1 mouse cellular context compared by ENCODE assay signal in the genomic region with DNA sequence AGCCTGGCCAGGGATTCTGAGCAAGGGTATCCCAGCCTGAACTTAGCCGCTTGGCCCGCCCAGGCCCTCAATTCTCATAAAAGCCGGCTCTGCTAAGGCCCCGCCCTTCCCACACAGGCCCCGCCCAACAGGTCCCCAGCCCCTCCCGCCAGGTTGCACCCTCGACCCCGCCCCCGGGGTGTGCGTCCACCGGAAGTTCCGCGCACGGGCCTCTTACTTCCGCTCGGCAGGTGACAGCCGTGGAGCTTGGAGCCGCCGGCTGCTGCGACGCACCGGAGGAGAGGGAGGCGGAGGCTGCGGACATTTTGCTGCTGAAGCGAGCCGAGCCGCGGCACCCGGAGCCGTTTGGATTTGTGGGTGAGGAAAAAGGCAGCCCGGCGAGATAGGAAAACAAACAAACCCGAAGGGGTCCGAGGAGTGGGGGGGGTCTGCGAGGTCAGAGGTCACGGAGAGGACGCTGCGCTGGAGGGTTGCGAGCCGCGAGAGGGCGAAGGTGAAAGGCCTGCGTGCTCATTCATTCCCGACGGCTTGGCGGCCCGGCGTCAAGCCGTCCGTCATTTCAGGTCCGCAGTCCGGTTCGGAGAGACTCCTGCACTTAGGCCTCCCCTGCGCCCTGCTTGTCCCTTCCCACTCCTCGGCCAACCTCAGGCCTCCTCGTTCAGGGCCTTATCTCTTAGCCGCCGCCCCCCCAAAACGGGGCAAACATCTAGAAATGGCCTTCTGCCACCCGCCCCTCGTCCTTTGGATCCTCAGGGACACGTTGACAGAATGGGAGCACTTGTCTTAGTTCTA.
TF ChIP-seq lines count a peak whose summit lies in the region.

A gene (plus strand): TSS at position 130 of the 792 bp plus-strand sequence.

TF ChIP-seq in CH12.LX, 34 proteins besides CTCF, POLR2A, EP300 and RAD21 (continued from another document):
- TF ChIP-seq GABPA (IDR thresholded peaks at IDR 0.05; ENCODE audit: insufficient replicate concordance, low read depth, low read length) (no peak), E2F4 (IDR thresholded peaks at IDR 0.05; ENCODE audit: insufficient replicate concordance, low read depth, low read length) (no peak), SIN3A (IDR thresholded peaks at IDR 0.05; ENCODE audit: low read length) (peak; percentile 97), ELF1 (IDR thresholded peaks at IDR 0.05; ENCODE audit: low read depth, low read length) (peak; percentile 89), MAZ (IDR thresholded peaks at IDR 0.05; ENCODE audit: low read depth, low read length) (peak; percentile 97), MEF2A (IDR thresholded peaks at IDR 0.05; ENCODE audit: borderline replicate concordance, low read depth, low read length) (peak; percentile 44; the same call in 1 of the 2 replicates), JUN (IDR thresholded peaks at IDR 0.05; ENCODE audit: insufficient read depth, low read depth, low read length) (no peak), ZKSCAN1 (IDR thresholded peaks at IDR 0.05; ENCODE audit: borderline replicate concordance, low read depth, low read length) (no peak), UBTF (IDR thresholded peaks at IDR 0.05; ENCODE audit: low read depth, low read length) (no peak), TBP (conservative IDR thresholded peaks at IDR 0.05; ENCODE audit: low read depth, low read length) (no peak), KAT2A (IDR thresholded peaks at IDR 0.05; ENCODE audit: insufficient replicate concordance, low read length) (0 out of 2 replicates have a peak, but pooled peaks have one; percentile 56), MAFK (IDR thresholded peaks at IDR 0.05; ENCODE audit: insufficient replicate concordance, low read length) (no peak), PAX5 (IDR thresholded peaks at IDR 0.05; ENCODE audit: low read length) (no peak), NELFE (IDR thresholded peaks at IDR 0.05; ENCODE audit: low read depth, low read length) (peak; percentile 91), TCF12 (IDR thresholded peaks at IDR 0.05; ENCODE audit: low read depth, low read length) (peak; percentile 85), CHD2 (IDR thresholded peaks at IDR 0.05; ENCODE audit: low read length) (peak; percentile 51; the same call in 1 of the 2 replicates), BHLHE40 (IDR thresholded peaks at IDR 0.05; ENCODE audit: low read depth, low read length) (peak; percentile 98), NRF1 (IDR thresholded peaks at IDR 0.05; ENCODE audit: low read depth, low read length) (0 out of 2 replicates have a peak, but pooled peaks have one; percentile 31), ZC3H11A (IDR thresholded peaks at IDR 0.05; ENCODE audit: low read depth, low read length) (no peak), ZMIZ1 (IDR thresholded peaks at IDR 0.05; ENCODE audit: low read depth, low read length) (peak; percentile 78), ETS1 (conservative IDR thresholded peaks at IDR 0.05; ENCODE audit: low read depth, low read length) (peak; percentile 55), HCFC1 (IDR thresholded peaks at IDR 0.05; ENCODE audit: low read depth, low read length) (peak; percentile 83)
